Mouse (Mus musculus) adrenal gland, postnatal 14 days (tissue): ENCODE measurements around the gene Dffa. TPM values are rescaled to one million over a fixed set of nuclear protein-coding genes. Genes with fewer than 3 reads are reported as not detected.
"Not testable (repeated sequence)": the region's sequence is repeated elsewhere in the genome, so short reads cannot be mapped to it uniquely, and the experiment has no call there.

ENCODE experiments used
- DNase-seq: peaks from one replicate; pipeline ENCODE4 v3.0.0; 2021; ENCODE audit warnings: mixed read lengths
- total RNA-seq: library from RNA; stranded (reverse); gene quantifications from 2 replicates; pipeline ENCODE4 v1.2.3, GENCODE M21; 2021

The Dffa gene
- total RNA-seq, 1 experiment from 2014 or later, result 18.4 TPM

DNA sequence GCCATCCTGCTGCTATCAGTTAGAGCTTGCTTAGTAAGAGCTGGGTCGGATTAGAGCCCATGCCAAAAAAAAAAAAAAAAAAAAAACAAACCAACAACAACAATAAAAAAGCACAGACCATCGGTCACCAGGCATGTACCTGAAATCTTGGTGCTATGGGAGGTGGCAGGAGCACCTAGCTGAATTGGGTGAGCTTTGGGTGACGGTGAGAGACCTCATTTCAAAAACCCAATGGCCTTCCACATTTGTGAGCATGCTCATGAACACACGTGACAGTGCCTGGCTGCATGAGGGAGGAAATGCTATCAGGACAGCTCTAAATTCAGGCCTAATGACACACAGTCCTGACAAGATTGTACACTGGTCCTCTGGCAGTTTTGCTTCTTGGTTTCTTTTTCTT lies 44.1 kb downstream of the Dffa start:
- DNase-seq, result no peak

DNA sequence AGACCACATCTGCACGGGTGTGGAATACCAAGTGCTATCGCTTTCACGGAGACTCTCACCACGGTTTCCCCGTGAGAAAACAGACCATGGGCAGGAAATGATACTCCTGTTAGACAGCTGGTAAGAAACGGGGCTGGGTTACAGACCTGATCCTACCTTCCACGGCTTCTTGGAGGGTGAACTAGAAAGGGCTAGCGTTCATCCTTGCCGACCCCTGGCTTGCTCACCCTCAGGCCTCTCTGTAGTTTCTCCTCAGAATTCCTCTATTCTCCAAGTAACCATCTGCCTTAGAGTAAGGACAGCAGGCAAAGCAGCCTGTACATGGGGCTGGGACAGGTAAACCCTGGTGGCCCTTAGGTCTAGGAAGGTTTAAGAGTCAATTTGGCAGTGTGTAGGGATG lies 45.2 kb downstream of the Dffa start:
- no peak for DNase-seq

DNA sequence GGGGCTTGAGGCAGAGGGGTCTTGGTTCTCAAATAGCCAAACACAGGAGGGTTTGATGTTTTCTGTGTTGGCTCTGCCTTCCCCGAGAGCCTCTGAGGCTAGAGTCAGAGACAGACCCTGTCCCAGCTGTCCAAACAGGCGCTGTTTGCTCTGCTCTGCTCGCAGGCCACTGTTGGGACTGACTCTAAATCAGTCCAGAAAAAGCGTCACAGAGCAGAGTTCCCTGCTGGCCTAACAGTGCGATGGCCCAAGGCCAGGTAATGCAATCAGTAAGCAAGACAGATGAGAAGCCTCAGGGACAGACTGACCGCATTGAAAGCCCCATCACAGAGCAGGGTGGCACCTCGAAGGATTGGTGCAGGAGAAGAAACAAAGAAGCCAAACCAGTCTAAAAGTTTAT lies 45.7 kb downstream of the Dffa start:
- peak; percentile 84 for DNase-seq

DNA sequence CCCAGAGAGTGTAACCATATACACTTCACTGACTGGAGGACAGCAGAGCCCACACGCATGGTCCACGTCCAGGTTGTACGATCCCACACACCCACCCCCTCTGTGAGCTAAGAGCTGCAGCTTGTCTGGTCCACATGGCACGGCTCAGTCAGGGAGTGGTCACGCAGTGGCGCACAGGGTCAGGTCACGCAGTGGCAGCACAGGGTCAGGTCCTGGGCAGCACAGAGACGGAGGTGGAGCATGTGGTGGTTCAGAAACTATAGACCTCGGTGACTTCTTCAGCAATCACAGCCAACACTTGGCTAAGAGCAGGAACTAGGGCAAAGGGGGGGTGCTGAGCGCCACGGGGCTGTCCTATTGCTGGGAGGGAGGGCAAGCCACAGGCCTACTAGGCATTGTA lies 46.3 kb downstream of the Dffa start:
- peak; percentile 78 for DNase-seq

DNA sequence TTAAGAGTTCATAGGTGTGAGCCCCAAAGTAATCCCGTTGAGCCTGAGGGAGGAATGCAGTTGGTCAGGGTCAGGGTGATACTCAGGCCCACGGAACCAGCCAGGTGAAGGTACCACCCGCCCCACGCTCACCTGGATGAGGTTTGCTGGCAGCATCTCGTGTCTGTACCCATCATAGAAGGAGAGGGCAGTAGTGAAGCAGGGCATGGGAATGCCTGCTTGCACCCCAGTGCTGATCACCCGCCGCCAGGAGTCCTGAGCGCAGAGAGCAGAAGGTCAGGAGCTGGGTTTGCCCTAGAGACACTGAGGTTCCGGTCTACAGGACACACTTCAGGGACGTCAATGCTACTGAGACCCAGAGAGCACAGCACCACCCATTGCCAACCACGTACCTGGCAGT lies 46.8 kb downstream of the Dffa start:
- DNase-seq, result no peak

DNA sequence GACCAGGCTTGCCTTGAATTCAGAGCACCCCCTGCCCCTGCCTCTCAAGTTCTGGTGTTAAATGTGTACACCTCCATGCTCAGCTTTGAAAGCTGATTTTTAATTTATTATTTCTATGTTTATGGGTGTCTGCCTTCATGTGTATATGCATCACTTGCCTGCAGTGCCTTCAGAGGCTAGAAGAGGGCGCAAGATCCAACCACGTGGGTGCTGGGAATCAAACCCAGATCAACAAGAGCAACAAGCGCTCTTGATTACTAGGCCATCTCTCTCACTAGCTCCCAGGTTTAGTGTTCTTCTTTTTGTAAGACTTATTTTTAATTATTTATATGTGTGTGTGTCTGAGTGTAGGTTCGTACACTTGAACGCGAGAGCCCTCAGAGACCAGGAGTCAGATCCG lies 50.9 kb downstream of the Dffa start:
- DNase-seq, result no peak

DNA sequence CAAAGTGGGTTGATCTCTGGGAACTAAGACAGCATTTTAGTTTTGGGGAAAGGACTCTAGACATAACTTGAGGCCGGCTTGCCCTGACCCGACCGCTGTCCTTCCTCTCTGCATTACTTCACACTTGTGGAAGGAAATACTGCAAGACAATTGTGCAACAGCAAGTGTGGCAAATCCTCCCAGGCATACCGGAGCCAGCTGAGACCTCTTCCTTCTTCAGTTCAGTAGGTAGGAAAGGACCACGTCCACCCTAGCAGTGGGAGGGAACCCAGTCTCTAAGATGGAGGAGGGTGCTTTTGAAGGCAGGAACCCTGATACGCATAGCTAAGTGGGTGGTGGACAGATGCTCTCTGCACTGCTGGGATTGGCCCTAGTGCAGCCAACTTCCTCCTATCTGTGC lies 51.8 kb downstream of the Dffa start:
- DNase-seq, result peak; percentile 53

DNA sequence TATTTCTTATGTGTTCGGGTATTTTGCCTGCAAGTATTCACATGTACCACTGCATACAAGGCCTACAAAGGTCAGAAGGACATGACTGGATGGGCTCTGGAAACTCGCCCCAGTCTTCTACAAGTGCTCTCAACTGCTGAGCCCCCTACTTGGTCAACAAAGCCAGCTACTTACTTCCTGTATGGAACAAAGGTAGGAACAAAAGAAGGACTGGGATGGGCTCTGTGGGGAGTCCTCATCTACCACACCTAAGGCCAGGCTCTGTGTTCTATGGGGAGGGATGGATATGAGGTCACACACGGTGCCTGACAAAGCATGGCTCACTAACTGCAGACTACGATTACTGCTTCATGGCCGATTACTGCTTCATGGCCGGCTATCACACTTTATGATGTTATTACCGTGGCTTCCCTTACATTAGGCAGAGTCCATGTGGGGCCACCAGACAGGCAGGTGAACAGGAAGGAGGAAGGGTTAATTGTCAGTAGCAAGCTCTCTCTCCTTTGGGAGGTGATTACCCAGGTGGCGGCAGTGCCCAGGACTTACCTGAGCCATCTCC lies 53.5 kb downstream of the Dffa start:
- no peak for DNase-seq

DNA sequence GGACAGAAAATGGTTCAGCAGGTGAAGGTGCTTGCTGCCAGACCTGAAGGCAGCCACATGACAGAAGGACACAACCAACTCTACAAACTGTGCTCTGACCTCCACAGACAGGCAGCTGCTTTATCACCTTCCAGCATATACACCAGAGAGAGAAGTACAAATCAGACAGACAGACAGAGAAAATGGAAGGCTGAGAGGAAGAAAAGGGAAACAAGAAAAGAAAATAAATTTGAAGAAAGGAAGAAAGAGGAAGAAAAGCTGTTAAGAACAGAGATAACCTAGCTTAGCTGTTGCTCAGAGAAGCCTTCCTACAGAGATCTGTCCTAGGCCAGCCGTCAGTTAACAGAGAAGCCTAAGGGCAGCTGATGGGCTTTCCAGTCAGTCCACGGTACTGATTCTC lies 55.3 kb downstream of the Dffa start:
- DNase-seq, result no peak

DNA sequence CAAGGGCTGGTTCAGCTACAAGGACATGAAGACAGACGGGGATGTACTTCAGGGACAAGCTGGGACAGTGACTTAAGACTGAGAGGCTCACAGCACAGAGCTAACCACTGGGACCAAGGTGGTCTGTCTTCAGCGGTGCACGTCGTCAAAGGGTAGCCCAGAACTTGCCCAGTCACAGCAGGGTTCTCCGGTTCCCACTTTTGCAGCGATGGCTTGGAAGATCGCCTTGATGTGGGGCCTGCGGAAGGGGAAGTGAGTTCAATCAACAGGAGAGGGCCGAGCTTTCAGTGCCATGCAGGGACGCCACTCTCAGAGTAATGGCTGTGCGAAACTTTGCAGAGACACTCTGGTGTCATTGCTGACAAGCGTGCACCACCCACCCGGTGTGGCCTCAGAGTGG lies 55.9 kb downstream of the Dffa start:
- DNase-seq, result peak; percentile 10

DNA sequence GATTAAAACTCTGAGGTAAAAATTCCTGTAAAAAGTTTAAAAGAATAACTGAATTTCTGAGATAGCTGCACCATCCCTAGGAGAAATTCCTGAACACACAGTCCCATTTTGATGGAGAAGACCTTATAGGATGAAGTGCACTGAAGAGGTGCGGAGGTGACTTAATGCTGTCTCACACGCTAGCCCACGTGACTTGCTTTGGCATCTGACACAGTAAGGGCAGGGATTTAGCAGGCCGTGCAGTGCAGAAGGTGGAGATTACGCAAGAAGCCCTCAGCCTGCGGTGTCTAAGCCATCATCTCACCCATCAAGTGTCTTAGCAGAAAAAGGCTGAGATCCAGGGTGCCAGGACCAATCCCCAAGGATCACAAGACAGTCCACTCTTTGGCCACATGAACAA lies 57.2 kb downstream of the Dffa start:
- peak; percentile 54 for DNase-seq

DNA sequence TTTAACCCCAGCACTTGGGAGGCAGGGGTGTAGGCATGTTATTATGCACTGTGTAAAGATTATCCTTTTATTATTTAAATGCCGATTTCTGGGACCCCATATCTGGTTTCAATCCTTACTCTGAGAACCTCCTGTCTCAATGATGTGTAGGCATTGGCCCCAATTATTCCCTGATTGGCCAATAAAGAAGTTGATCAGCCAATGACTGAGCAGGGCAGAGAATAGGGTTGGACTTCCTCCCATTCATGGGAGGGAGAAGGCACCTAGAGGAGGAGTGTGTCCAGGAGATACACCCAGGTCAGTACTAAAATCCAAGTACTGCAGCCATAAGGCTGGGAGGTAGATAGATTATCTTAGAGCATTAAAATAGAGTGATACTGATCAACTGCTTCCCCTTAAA lies 59.2 kb downstream of the Dffa start:
- DNase-seq, result no peak

DNA sequence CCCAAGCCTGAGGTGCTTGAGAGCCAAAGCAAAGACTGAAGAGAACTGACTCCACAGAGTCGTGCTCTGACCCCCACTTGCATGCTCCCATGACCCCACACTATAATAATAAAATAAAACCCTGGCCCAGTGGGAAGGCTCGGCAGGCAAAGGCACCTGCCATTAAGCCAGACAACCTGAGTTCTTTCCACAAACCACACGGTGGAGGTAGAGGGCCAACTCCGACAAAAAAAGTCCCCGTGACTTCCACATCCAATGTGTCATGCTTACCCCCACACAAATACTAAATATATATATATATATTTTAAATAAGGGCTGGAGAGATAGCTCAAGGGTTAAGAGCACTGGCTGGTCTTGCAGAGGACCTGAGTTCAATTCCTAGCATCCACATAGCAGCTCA lies 60.2 kb downstream of the Dffa start:
- DNase-seq, result no peak

DNA sequence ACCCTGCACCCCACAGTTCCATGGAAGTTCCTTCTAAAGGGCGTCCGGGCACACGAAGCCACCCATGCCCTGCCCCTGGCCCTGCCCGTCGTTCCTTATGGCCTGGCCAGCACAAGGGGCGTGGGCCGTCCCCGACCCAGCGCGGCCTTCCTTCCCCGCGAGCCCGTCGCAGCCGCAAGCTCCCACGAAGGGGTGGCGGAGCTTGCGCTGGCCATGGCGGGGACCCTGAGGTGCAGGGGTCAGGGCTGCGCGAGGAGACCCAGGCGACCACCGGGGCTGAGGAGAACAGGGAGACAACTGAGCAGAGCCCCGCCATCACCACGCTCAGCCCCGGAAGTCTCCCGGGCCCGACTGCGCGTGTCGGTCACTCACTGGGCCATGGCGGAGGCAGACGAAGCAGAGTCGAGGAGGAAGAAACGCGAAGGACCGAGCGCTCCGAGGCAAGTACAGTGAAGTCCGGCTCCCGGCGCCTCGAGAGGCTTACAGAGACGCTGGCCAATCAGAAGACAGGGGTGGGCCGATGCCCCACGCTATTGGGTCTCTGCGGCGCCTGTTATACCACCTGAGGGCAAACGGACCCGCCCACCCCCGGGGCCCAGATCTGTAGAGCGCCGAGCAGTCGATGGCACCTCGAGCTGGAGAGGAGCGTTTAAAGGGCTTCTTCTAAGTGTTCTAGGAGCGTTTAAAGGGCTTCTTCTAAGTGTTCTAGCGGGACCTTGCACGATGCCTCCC lies 62.4 kb downstream of the Dffa start, which contains the start of gene Pgd:
Pgd (minus strand) TSS at position 557 of the 732 bp plus-strand sequence.
- DNase-seq, result peak; percentile 99

DNA sequence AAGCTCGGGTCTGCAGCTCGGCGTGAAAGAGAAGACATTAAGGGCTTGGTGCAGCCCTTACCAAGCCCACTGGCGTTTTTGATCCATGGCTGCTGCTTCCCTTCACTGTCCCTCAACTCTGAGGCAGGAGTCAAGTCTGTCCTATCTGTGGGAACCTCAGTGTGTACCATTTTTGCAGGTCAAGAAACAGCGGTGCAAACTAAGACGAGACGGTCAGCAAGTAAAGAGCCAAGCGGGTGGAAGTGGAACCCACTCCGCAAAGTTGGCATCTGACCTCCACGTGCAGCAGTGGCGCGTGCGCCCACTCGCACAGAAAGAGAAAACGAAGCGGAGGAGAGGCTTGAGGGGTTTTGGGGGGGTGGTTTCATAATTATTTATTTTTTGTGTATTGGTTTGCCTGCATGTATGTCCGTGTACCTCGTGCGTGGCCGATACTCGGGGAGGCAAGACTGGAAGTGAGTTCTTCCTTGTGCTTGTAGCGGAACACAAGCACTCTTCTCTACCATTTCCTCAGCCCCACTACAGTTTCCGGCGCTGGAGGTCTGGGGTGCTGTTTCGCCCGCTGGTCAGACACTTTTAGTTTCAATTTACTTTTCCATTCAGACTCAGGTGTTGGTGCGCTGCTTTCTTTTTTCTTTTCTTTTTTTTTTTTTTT lies 63.1 kb downstream of the Dffa start:
- DNase-seq, result peak; percentile 62

DNA sequence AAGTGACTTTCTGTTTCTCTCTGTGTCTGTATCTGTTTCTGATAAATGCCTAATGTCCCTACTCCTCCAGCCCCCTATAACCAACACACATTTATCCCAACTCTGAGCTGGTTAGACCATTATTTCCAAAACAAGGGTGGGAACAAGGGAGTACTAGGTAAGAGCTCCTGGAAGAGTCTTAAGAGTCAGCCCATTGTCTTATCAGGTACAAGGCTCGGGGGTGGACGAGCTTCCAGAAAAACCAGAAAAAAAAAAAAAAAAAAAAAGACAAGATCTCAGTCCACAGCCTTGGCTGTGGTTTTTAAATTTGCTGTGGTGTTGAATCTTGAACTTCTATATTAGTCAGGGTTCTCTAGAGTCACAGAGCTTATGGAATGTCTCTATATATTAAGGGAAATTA lies 64.1 kb downstream of the Dffa start:
- no peak for DNase-seq

DNA sequence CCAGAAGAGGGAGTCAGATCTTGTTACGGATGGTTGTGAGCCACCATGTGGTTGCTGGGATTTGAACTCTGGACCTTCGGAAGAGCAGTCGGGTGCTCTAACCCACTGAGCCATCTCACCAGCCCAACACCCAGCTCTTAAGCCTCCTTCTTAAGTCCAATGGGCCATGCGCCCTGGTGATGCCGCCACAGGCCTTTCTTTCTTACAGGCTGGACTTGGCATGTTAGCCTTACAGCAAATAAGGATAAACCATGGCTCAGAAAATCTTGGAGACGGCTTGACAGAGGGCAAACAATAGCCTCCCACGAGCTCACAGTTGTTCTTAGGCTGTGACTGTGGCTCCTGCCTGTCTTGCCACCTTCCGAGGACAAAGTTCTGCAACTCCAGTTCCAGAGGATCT lies 66.0 kb downstream of the Dffa start:
- not testable (repeated sequence) for DNase-seq

Other genes with a start within 250 kb of the Dffa start
- 61.7 and 64.1 TPM in 2 replicates for gene Pex14, start 4.3 kb upstream of the Dffa start, total RNA-seq
- 1.3 and 2.2 TPM in 2 replicates for gene Cort, start 22.6 kb downstream of the Dffa start, total RNA-seq
- 10.6 and 13.0 TPM in 2 replicates for gene Cenps, start 33.5 kb downstream of the Dffa start, total RNA-seq
- 191 and 194 TPM in 2 replicates for gene Pgd, start 62.6 kb downstream of the Dffa start, total RNA-seq
- 132 TPM in 2 replicates for gene Kif1b, start 203.5 kb downstream of the Dffa start, total RNA-seq